Mouse (Mus musculus): ENCODE results near the gene Kalrn.

GRCm38 (mm10) chr16:33985372-33985771 is 588.0 kb downstream of the Kalrn start:
- TF ChIP-seq CTCF (conservative IDR thresholded peaks at IDR 0.05; ENCODE audit: low read length) = no peak
- no peak for TF ChIP-seq POU5F1 (IDR thresholded peaks at IDR 0.05; ENCODE audit: borderline replicate concordance, low read length)
- no peak for TF ChIP-seq NANOG (IDR thresholded peaks at IDR 0.05; ENCODE audit: borderline replicate concordance, low read length)

All from E14TG2a.4 (cell line).